Mouse (Mus musculus) right cerebral cortex, postnatal 10 days (tissue): ENCODE measurements around the gene Rab23.

ENCODE experiments used
- DNase-seq, 2 experiments: peaks; one replicate each; pipeline ENCODE4 v3.0.0; 2021; ENCODE audit warnings: low spot score in 2 of 2

Rab23 gene

DNA sequence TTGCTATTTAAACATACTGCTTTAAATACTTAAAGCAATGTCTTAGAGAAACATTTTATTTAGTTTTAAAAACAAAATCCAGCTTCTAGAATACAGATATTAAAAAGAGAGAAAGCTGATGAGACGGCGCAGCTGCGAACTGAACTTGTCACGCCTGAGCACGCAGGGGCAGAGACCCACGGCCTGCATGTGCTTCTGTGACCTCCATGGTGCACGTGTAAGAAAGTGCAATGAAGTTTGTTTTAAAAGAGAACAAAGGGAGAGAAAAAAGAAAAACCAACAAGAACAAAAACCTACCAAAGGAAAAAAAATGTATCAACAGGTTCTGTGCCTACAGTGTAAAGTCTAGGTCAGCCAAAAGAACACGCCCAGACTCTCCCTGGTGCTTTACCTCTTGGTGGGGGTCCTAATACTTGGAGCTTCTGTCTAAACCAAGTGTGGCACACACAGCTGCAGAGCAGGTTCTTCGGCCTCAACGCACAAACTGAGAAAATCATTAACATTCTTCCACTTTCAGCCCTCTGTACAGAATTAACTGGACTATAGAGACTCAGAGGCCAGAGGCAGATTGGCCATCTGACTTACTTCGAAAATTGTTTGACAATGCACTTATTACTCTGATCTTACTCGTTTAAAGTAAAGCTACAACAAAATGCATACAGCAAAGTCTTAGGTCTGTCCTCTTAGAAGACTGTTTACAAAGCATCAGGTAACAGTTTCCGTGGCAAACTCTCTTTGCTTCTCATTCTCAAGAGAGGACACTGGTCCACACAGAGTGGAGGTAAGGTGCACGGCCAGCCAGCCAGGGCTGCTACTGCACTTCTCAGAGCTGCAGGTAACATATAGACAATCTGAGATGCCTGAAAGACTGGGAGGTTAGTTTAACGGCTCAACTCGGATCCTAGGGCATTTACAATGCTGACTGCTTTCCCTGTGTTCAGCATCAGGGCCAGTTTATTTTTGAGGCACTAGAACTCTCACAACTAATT lies 47.1 kb downstream of the Rab23 start:
- DNase-seq, result no peak

DNA sequence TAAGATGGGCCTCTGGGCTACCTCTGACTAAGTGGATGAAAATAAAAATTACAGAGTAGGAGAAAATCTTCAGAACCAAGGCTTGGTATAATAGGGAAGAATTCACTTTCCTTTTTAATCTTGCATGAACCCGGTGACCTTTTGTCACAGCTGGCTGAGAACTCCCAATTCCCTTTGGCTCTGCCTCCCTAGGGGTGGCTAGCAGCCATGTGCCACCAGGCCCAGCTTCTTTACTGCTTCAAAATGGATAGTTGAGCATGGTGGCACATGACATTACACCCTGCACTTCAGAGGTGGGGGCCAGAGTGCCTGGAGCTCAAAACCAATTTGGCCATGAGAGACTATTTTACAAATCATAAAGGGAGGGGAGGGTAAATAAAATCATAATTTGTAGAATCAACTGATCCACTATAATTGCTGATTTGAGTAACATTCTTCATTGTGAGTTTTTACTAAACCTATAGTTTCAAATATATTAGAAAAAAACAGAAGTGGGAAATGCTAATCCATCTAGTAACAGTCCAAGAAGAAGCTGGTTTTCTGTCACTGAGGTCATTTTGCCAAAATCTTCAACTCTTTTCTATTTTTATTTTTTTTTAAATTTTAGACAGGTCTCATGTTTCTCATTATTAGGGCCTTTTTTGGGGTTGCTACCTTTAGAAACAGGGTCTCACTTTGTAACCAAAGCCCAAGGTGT lies 48.6 kb downstream of the Rab23 start:
- DNase-seq, result no peak

DNA sequence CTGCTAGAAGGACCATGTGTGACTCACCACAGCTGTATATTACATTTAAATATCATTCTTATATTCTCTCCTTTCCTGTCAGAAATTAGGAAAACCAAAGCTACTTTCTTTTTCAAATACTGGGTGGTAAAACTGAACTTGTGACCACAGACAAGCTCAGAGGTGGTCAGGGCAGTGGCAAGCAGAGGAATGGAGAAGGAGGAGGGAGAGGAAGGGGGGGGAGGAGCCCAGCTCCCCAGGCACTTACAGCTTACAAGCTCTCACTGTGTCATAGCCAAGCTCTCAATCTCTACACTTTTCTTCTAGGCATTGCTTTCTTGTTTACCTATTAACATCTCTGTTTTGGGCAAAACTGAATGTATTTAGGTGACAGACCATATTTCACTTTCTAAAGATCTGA lies 49.1 kb downstream of the Rab23 start:
- no peak for DNase-seq

DNA sequence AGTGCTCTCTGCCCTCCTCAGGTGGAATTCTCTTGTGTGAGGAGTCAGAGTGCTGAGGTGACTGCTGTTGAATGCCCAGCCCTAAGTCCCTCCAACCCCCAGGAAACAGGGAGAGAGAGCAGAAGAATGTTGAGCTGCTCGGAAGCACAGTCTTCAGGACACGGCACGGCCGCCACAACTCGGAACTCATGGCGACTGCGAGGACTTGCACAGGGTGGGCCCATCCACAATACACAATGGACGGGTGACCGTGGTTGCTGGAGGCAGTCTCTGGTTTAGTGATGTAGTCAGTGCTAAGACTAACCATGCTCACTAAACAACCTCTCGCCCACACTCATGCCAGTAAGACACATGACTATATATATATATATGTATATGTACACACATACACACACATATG lies 51.9 kb downstream of the Rab23 start:
- no peak for DNase-seq

DNA sequence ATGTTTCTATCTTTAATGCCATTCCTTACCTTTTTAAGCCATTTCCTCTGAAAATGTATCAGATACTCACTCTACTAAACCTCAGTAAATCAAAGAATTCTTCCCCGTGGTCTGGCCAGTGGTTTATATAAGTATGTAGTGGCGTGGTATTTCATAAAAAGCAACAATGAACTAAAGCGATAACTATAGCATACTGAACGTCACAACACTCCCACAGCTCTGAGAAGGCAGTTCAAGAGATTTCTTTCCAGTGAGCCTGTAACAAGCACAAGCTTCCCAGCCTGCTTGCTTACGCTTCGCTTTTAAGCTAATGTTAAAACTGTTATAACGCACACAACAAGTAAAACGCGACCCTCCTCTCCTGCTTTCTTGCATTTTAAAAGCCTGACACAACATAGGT lies 52.4 kb downstream of the Rab23 start:
- no peak for DNase-seq

DNA sequence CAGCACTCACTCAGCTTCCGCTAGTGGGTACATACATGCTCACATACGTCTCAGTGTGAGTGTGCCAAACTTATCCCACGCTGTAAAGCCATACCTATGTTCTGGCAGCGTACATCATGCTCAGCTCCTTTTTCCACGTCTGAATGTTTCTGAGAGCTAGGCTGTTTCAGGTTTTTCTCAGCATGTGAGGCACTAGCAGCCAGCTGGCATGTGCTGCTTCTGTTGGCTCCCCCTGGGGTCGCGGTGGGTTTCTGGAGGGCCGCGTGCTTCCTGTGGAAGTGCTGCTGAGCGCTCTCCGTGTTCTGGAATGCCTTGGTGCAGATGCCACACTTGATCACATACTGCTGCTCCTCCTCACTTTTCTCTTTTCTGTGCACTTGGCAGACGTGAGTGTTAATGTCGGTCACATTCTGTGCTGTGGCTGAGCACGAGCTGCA lies 56.5 kb downstream of the Rab23 start:
- DNase-seq, result peak in 1 of 2 experiments; percentile 45

DNA sequence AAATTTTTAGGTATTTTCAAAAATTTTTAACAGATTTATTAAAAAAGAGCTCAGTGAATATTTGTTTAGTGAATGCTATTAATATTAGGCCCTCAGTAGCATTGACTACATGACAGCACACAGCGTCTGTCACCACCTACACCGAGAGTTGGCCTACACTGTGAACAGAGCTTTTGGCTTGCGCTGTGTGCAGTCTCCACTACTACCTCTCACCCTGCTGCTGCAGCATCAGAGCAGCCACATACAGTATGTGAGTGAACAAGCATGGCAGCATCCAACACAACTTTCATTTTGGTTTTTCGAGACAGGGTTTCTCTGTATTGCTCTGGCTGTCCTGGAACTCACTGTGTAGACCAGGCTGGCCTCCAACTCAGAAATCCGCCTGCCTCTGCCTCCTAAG lies 64.9 kb downstream of the Rab23 start:
- no peak for DNase-seq

DNA sequence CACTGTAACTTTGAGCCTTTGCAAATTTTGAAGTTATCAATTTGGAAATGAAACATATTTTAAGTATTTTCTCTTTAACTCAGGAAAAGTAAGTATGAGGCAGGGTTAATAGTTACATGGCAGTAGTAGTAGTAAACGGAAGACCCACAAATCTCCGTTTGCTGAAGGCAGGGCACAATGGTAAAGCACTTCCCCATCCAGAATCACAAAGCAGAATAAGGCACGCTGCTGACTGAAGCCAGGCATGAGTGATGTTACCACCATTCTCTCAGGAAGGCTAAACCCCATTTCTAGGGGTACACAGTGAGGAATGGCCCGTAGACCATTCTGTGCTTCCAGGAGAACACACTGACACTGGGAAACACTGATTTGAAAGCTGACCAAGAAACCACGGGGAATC lies 68.4 kb downstream of the Rab23 start:
- no peak for DNase-seq

DNA sequence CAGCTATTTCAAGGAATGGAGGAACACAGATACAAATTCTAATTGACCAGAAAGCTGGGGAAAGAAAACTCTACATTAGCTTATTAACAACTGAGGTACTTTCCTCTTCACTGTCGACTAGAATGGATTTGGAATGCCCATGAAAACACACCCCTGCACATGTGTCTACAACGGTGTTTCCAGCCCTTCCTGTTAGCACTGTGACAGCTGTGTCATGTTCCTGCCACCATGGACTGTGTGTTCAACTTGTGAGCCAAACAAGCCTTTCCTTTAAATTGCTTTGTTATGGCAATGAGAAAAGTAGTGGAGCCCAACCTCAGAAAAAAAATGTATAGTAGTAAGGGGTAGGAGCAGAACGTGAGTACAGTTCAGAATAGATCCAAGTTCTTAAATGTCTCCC lies 68.8 kb downstream of the Rab23 start:
- DNase-seq, result no peak
